Mouse (Mus musculus): ENCODE data around the gene Wdr72. TPM values are rescaled to one million over a fixed set of nuclear protein-coding genes. Genes with fewer than 3 reads are reported as not detected.

Gene Wdr72
- polyA plus RNA-seq, 1 experiment from 2014 or later = 0.86 TPM

- peak overlapping the region; percentile 58; the same call in 1 of the 2 replicates for H3K27ac ChIP-seq (replicated peaks)
- no peak overlapping the region for H3K4me3 ChIP-seq
- H3K36me3 ChIP-seq = no peaks in the 10 kb centered on the region
- peaks cover 19% of the 10 kb centered on the region for H3K4me1 ChIP-seq
- WGBS = 53% methylated on average over 4 of the region's 4 CpGs
- no peaks in the 10 kb centered on the region for H3K9me3 ChIP-seq
- ATAC-seq (ENCODE audit: extremely low read depth, insufficient number of reproducible peaks, low FRiP score, low TSS enrichment) = no peak
- H3K4me2 ChIP-seq = 0 out of 2 replicates have a peak overlapping the region, but pooled peaks have one; percentile 12
- no peak overlapping the region for H3K9ac ChIP-seq
- no peaks in the 10 kb centered on the region for H3K27me3 ChIP-seq (replicated peaks)
Measured at GRCm38 (mm10) chr9:74248084-74248483, 137.9 kb downstream of the Wdr72 start.

DNA sequence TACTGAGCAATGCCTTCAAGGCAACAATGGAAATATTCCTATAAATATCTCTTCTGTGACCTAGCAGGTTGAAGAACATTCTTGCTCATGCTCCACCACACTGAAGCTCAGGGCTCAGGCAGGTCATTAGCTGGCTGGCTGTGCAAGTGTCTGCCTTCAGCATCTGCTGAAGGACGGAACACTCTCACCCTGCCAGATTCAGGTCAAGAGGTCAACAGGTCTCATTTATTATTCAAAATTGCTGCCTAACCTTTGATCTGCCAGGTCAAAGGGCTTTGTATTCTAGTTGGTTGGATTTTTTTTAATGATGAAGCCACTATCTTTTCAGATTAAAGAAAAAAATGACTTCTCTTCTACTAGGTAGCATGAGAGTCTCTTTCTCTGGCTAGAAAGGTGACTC, 139.3 kb downstream of the Wdr72 start:
- Histone ChIP-seq H3K4me2 (no peak overlapping the region), H3K27ac (replicated peaks) (no peak overlapping the region), H3K27me3 (replicated peaks) (no peaks in the 10 kb centered on the region), H3K9ac (no peak overlapping the region), H3K9me3 (no peaks in the 10 kb centered on the region), H3K4me1 (peaks cover 19% of the 10 kb centered on the region), H3K4me3 (no peak overlapping the region), H3K36me3 (no peaks in the 10 kb centered on the region)
- no peak for ATAC-seq (ENCODE audit: extremely low read depth, insufficient number of reproducible peaks, low FRiP score, low TSS enrichment)
- WGBS = 16% methylated on average over 1 of the region's 1 CpGs

- Histone ChIP-seq H3K4me2 (no peak overlapping the region), H3K9ac (no peak overlapping the region), H3K9me3 (no peaks in the 10 kb centered on the region), H3K36me3 (no peaks in the 10 kb centered on the region), H3K27me3 (replicated peaks) (no peaks in the 10 kb centered on the region), H3K4me3 (no peak overlapping the region), H3K4me1 (peaks cover 19% of the 10 kb centered on the region), H3K27ac (replicated peaks) (no peak overlapping the region)
- no peak for ATAC-seq (ENCODE audit: extremely low read depth, insufficient number of reproducible peaks, low FRiP score, low TSS enrichment)
- 35% methylated on average over 1 of the region's 1 CpGs for WGBS
Measured at GRCm38 (mm10) chr9:74250522-74250921, 140.4 kb downstream of the Wdr72 start.

DNA sequence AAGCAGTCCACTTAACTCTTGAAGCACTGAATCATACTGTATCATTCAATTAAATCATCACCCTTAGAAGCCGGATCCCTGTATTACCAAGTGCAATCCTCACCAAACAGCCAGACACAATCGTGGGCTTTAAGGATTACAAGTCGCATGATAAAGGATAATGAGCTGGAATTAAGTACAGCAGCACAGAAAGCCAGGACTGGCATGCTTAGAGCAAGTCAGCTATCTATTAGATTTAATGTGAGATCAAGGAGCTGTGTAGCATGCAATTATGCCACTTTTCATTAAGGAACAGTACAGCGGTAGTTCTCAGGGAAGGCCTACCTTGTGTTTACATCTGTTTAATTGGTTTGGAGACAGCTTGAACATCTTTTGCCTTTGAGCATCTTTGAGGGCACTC, 148.2 kb downstream of the Wdr72 start:
- H3K9me3 ChIP-seq = no peaks in the 10 kb centered on the region
- H3K27ac ChIP-seq (replicated peaks) = no peak overlapping the region
- no peak overlapping the region for H3K4me3 ChIP-seq
- H3K27me3 ChIP-seq (replicated peaks) = no peaks in the 10 kb centered on the region
- no peaks in the 10 kb centered on the region for H3K36me3 ChIP-seq
- WGBS = 69% methylated on average over 4 of the region's 4 CpGs
- H3K9ac ChIP-seq = no peak overlapping the region
- ATAC-seq (ENCODE audit: extremely low read depth, insufficient number of reproducible peaks, low FRiP score, low TSS enrichment) = no peak
- no peaks in the 10 kb centered on the region for H3K4me1 ChIP-seq
- H3K4me2 ChIP-seq = no peak overlapping the region

- 74% methylated on average over 14 of the region's 14 CpGs for WGBS
- peaks cover 12% of the 10 kb centered on the region for H3K4me1 ChIP-seq
- H3K36me3 ChIP-seq = no peaks in the 10 kb centered on the region
- no peak overlapping the region for H3K27ac ChIP-seq (replicated peaks)
- ATAC-seq (ENCODE audit: extremely low read depth, insufficient number of reproducible peaks, low FRiP score, low TSS enrichment) = no peak
- no peak overlapping the region for H3K4me3 ChIP-seq
- H3K9me3 ChIP-seq = no peaks in the 10 kb centered on the region
- H3K4me2 ChIP-seq = no peak overlapping the region
- no peak overlapping the region for H3K9ac ChIP-seq
- peaks cover 6% of the 10 kb centered on the region; the same call in 1 of the 2 replicates for H3K27me3 ChIP-seq (replicated peaks)
Measured at GRCm38 (mm10) chr9:74277752-74278385, 167.7 kb downstream of the Wdr72 start.

GRCm38 (mm10) chr9:74282072-74282471, 171.9 kb downstream of the Wdr72 start:
- H3K27ac ChIP-seq (replicated peaks) = no peak overlapping the region
- no peak for ATAC-seq (ENCODE audit: extremely low read depth, insufficient number of reproducible peaks, low FRiP score, low TSS enrichment)
- H3K27me3 ChIP-seq (replicated peaks) = peaks cover 6% of the 10 kb centered on the region; the same call in 1 of the 2 replicates
- no peak overlapping the region for H3K9ac ChIP-seq
- peaks cover 6% of the 10 kb centered on the region for H3K4me1 ChIP-seq
- no peak overlapping the region for H3K4me2 ChIP-seq
- no peak overlapping the region for H3K4me3 ChIP-seq
- 58% methylated on average over 3 of the region's 3 CpGs for WGBS
- H3K9me3 ChIP-seq = no peaks in the 10 kb centered on the region
- no peaks in the 10 kb centered on the region for H3K36me3 ChIP-seq

GRCm38 (mm10) chr9:74286210-74286609, 176.1 kb downstream of the Wdr72 start:
- Histone ChIP-seq H3K36me3 (no peaks in the 10 kb centered on the region), H3K4me3 (no peak overlapping the region), H3K4me1 (peaks cover 6% of the 10 kb centered on the region; the same call in 1 of the 2 replicates), H3K9ac (no peak overlapping the region), H3K27ac (replicated peaks) (no peak overlapping the region), H3K27me3 (replicated peaks) (no peaks in the 10 kb centered on the region), H3K9me3 (no peaks in the 10 kb centered on the region), H3K4me2 (no peak overlapping the region)
- no peak for ATAC-seq (ENCODE audit: extremely low read depth, insufficient number of reproducible peaks, low FRiP score, low TSS enrichment)
- WGBS = 18% methylated on average over 2 of the region's 2 CpGs

GRCm38 (mm10) chr9:74294479-74294878, 184.3 kb downstream of the Wdr72 start:
- Histone ChIP-seq H3K4me3 (no peak overlapping the region), H3K4me1 (no peaks in the 10 kb centered on the region), H3K36me3 (no peaks in the 10 kb centered on the region), H3K4me2 (no peak overlapping the region), H3K27me3 (replicated peaks) (no peaks in the 10 kb centered on the region), H3K9me3 (no peaks in the 10 kb centered on the region), H3K27ac (replicated peaks) (no peak overlapping the region), H3K9ac (no peak overlapping the region)
- WGBS = 72% methylated on average over 3 of the region's 3 CpGs
- no peak for ATAC-seq (ENCODE audit: extremely low read depth, insufficient number of reproducible peaks, low FRiP score, low TSS enrichment)

DNA sequence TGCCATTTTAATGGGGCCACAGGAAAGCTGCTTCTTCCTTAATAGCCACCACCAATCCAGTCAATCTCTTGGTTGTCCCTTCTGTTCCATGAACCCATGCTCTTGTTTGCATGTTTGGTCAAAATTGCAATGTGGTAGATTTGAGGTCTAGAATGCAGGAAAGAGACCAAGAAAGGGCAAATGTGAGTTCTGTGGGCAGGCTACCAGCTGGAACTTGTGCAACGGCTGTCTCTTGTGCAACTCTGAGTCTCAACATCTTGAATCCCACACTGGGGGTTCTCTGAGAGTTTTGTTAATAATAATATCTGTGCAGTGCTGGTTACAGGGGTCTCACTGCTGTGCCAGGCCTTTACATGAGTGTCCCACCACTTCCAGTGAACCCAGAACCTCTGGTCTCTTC, 208.6 kb downstream of the Wdr72 start:
- Histone ChIP-seq H3K27me3 (replicated peaks) (no peaks in the 10 kb centered on the region), H3K4me1 (peaks cover 2% of the 10 kb centered on the region; the same call in 1 of the 2 replicates), H3K9ac (no peak overlapping the region), H3K4me2 (no peak overlapping the region), H3K36me3 (no peaks in the 10 kb centered on the region), H3K4me3 (no peak overlapping the region), H3K27ac (replicated peaks) (no peak overlapping the region), H3K9me3 (no peaks in the 10 kb centered on the region)
- no peak for ATAC-seq (ENCODE audit: extremely low read depth, insufficient number of reproducible peaks, low FRiP score, low TSS enrichment)
- 81% methylated on average over 1 of the region's 1 CpGs for WGBS

DNA sequence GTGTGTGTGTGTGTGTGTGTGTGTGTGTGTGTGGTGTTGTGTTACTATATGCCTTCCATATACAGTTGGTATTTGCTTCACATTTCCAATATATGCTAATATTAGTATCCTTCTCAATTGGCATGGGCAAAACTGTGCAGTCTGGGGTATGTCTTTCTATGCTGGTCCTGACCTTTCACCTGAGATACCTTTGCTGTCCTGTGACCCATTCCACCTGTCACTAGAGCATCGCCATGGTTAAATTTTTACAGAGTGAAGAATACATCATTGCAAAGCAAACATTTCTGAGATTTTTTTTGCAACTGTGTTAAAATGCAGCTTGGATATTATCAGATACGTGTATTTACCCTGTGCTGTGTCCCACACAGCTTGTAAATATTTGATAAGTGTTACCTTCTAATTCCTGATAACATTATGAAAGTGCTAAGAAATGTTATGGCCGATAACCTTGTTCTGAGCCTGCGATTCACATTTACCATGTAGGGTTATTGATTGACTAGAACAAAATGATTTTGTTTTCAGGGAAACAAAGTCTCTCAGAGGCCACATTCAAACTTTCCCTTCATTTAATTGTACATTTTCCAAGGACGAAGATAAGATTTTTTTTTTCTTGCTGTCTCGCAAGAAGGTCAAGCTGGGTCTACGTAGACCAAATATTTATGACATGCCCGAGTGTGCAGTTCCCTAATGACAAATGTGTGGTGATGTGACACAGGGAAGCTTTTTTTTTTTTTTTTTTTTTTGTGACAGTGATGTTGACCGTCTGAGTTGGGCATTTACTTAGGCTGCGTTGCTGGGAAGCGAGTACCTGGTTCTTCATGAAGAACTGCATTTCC, 214.2 kb downstream of the Wdr72 start:
- Histone ChIP-seq H3K4me1 (peaks cover 2% of the 10 kb centered on the region; the same call in 1 of the 2 replicates), H3K9ac (no peak overlapping the region), H3K9me3 (no peaks in the 10 kb centered on the region), H3K4me3 (no peak overlapping the region), H3K4me2 (no peak overlapping the region), H3K27me3 (replicated peaks) (no peaks in the 10 kb centered on the region), H3K27ac (replicated peaks) (no peak overlapping the region), H3K36me3 (no peaks in the 10 kb centered on the region)
- 63% methylated on average over 11 of the region's 11 CpGs for WGBS
- no peak for ATAC-seq (ENCODE audit: extremely low read depth, insufficient number of reproducible peaks, low FRiP score, low TSS enrichment)

DNA sequence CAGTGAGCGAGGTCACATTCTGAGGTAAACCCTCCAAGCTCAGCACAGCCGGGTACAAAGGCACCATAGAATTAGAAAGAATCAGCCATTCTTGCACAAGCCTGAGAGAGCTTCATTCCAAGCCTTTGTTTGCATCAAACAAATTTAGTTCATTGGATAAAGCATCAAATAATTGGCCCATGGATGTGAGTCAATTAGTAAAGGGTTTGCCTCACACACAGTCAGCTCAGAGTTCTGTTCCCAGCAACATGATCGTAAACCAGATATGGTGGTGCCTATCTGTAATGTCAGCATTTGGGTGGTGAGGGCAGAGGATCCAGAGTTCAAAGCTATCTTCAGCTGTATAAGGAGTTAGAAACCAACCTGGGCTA, 214.8 kb downstream of the Wdr72 start:
- peaks cover 2% of the 10 kb centered on the region; the same call in 1 of the 2 replicates for H3K4me1 ChIP-seq
- H3K4me3 ChIP-seq = no peak overlapping the region
- H3K27ac ChIP-seq (replicated peaks) = no peak overlapping the region
- H3K9me3 ChIP-seq = no peaks in the 10 kb centered on the region
- no peak for ATAC-seq (ENCODE audit: extremely low read depth, insufficient number of reproducible peaks, low FRiP score, low TSS enrichment)
- WGBS = 67% methylated on average over 3 of the region's 3 CpGs
- no peak overlapping the region for H3K4me2 ChIP-seq
- H3K27me3 ChIP-seq (replicated peaks) = no peaks in the 10 kb centered on the region
- H3K9ac ChIP-seq = no peak overlapping the region
- no peaks in the 10 kb centered on the region for H3K36me3 ChIP-seq
